Mouse (Mus musculus) lung, adult 2 months (tissue): ENCODE measurements around the gene Spaar.

Experiments
- CTCF ChIP-seq: fragments of 200-500 bp; IDR thresholded peaks from 2 replicates; pipeline ENCODE4 v1.5.1; 2011; ENCODE audit warnings: mild to moderate bottlenecking, low read length, control low read depth; ENCODE audit not compliant: insufficient read depth
- POLR2A ChIP-seq: fragments of 200-500 bp; IDR thresholded peaks from 2 replicates; pipeline ENCODE4 v1.6.1; 2011; ENCODE audit warnings: low read depth, mild to moderate bottlenecking, control low read depth, low read length, borderline replicate concordance; ENCODE audit errors: extremely low read depth

DNA sequence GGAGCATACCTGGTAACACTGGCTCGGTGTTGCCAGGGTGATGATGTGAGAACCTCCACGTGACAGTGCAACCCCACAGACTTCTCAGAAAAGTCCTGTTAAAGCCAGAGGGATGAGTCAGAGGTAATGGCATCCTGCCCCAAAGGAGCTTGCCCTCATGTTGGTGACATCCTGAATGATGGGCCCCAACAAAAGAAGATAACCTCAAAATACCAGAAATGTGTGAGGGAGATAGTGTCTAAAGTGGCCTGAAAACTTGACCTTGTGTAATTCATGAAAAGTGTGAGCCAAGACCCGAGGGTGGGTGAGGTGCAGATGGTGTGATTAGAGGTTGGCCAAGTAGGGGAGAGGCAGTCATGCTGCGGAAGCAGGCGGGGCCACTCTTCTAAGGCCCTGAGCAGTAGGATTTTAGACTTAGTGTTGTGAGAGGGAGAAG, 36.0 kb upstream of the Spaar start:
- TF ChIP-seq CTCF, result no peak
- TF ChIP-seq POLR2A, result no peak
